Mouse (Mus musculus): ENCODE measurements around the gene Cdh18. TPM values are rescaled to one million over a fixed set of nuclear protein-coding genes. Genes with fewer than 3 reads are reported as not detected.
A peak's percentile ranks its signal among the peaks of the same experiment; 100 is the strongest.
"Not testable (repeated sequence)": the region's sequence is repeated elsewhere in the genome, so short reads cannot be mapped to it uniquely, and the experiment has no call there.

Cdh18 gene
- polyA plus RNA-seq, 1 experiment from 2014 or later = 0.79 TPM

GRCm38 (mm10) chr15:23035551-23036207, 486.9 kb downstream of the Cdh18 start:
- peak; percentile 45; the same call in 1 of the 2 replicates for ATAC-seq (ENCODE audit: low FRiP score, low TSS enrichment)
- H3K27ac ChIP-seq (replicated peaks) = no peak overlapping the region
- no peak for DNase-seq (ENCODE audit: low spot score)
- no peaks in the 10 kb centered on the region for H3K4me1 ChIP-seq (replicated peaks; ENCODE audit: control insufficient read depth, insufficient read depth)
- H3K4me2 ChIP-seq (replicated peaks; ENCODE audit: low read depth) = peak overlapping the region; percentile 60
- H3K9me3 ChIP-seq (ENCODE audit: control insufficient read depth, low read length) = no peaks in the 10 kb centered on the region
- no peaks in the 10 kb centered on the region for H3K27me3 ChIP-seq (ENCODE audit: control insufficient read depth, insufficient read depth, low read length)
- peak overlapping the region; percentile 41 for H3K9ac ChIP-seq (ENCODE audit: low read length)
- WGBS = 4% methylated on average over 14 of the region's 14 CpGs
- peak overlapping the region; percentile 36 for H3K4me3 ChIP-seq (ENCODE audit: low read depth, low read length)
- no peaks in the 10 kb centered on the region for H3K36me3 ChIP-seq (ENCODE audit: control insufficient read depth, insufficient read depth, low read length)
- TF ChIP-seq EP300 (optimal IDR thresholded peaks at IDR 0.05) (no peak), CTCF (IDR thresholded peaks at IDR 0.05; ENCODE audit: low read depth) (no peak)

- Histone ChIP-seq H3K9me3 (ENCODE audit: control insufficient read depth, low read length) (no peaks in the 10 kb centered on the region), H3K36me3 (ENCODE audit: control insufficient read depth, insufficient read depth, low read length) (no peaks in the 10 kb centered on the region), H3K4me2 (replicated peaks; ENCODE audit: low read depth) (peak overlapping the region; percentile 60), H3K4me1 (replicated peaks; ENCODE audit: control insufficient read depth, insufficient read depth) (no peaks in the 10 kb centered on the region), H3K9ac (ENCODE audit: low read length) (peak overlapping the region; percentile 41), H3K27ac (replicated peaks) (no peak overlapping the region), H3K27me3 (ENCODE audit: control insufficient read depth, insufficient read depth, low read length) (no peaks in the 10 kb centered on the region), H3K4me3 (ENCODE audit: low read depth, low read length) (peak overlapping the region; percentile 36)
- WGBS = 4% methylated on average over 23 of the region's 23 CpGs
- ATAC-seq (ENCODE audit: low FRiP score, low TSS enrichment) = peak; percentile 87
- TF ChIP-seq EP300 (optimal IDR thresholded peaks at IDR 0.05) (no peak), CTCF (IDR thresholded peaks at IDR 0.05; ENCODE audit: low read depth) (no peak)
- peak; percentile 52 for DNase-seq (ENCODE audit: low spot score)
Observed at GRCm38 (mm10) chr15:23036208-23037065, 487.6 kb downstream of the Cdh18 start.

- TF ChIP-seq CTCF (IDR thresholded peaks at IDR 0.05; ENCODE audit: low read depth) (no peak), EP300 (optimal IDR thresholded peaks at IDR 0.05) (no peak)
- Histone ChIP-seq H3K4me3 (ENCODE audit: low read depth, low read length) (no peak overlapping the region), H3K27ac (replicated peaks) (no peak overlapping the region), H3K4me2 (replicated peaks; ENCODE audit: low read depth) (no peak overlapping the region), H3K36me3 (ENCODE audit: control insufficient read depth, insufficient read depth, low read length) (no peaks in the 10 kb centered on the region), H3K9ac (ENCODE audit: low read length) (no peak overlapping the region), H3K9me3 (ENCODE audit: control insufficient read depth, low read length) (no peaks in the 10 kb centered on the region), H3K27me3 (ENCODE audit: control insufficient read depth, insufficient read depth, low read length) (no peaks in the 10 kb centered on the region), H3K4me1 (replicated peaks; ENCODE audit: control insufficient read depth, insufficient read depth) (no peaks in the 10 kb centered on the region)
- no peak for DNase-seq (ENCODE audit: low spot score)
- ATAC-seq (ENCODE audit: low FRiP score, low TSS enrichment) = no peak
Observed at GRCm38 (mm10) chr15:23037561-23037960, 488.7 kb downstream of the Cdh18 start.

- Histone ChIP-seq H3K4me3 (ENCODE audit: low read depth, low read length) (no peak overlapping the region), H3K4me1 (replicated peaks; ENCODE audit: control insufficient read depth, insufficient read depth) (no peaks in the 10 kb centered on the region), H3K4me2 (replicated peaks; ENCODE audit: low read depth) (no peak overlapping the region), H3K27ac (replicated peaks) (no peak overlapping the region), H3K36me3 (ENCODE audit: control insufficient read depth, insufficient read depth, low read length) (no peaks in the 10 kb centered on the region), H3K9me3 (ENCODE audit: control insufficient read depth, low read length) (no peaks in the 10 kb centered on the region), H3K9ac (ENCODE audit: low read length) (no peak overlapping the region), H3K27me3 (ENCODE audit: control insufficient read depth, insufficient read depth, low read length) (no peaks in the 10 kb centered on the region)
- ATAC-seq (ENCODE audit: low FRiP score, low TSS enrichment) (no peak), DNase-seq (ENCODE audit: low spot score) (no peak)
- WGBS = 75% methylated on average over 4 of the region's 4 CpGs
- TF ChIP-seq EP300 (optimal IDR thresholded peaks at IDR 0.05) (no peak), CTCF (IDR thresholded peaks at IDR 0.05; ENCODE audit: low read depth) (peak; percentile 22; the same call in 1 of the 2 replicates)
Observed at GRCm38 (mm10) chr15:23046127-23046785, 497.4 kb downstream of the Cdh18 start.

GRCm38 (mm10) chr15:23052006-23052405, 503.2 kb downstream of the Cdh18 start:
- Histone ChIP-seq H3K9ac (ENCODE audit: low read length) (no peak overlapping the region), H3K4me3 (ENCODE audit: low read depth, low read length) (no peak overlapping the region), H3K27me3 (ENCODE audit: control insufficient read depth, insufficient read depth, low read length) (no peaks in the 10 kb centered on the region), H3K27ac (replicated peaks) (no peak overlapping the region), H3K36me3 (ENCODE audit: control insufficient read depth, insufficient read depth, low read length) (no peaks in the 10 kb centered on the region), H3K9me3 (ENCODE audit: control insufficient read depth, low read length) (no peaks in the 10 kb centered on the region), H3K4me2 (replicated peaks; ENCODE audit: low read depth) (no peak overlapping the region), H3K4me1 (replicated peaks; ENCODE audit: control insufficient read depth, insufficient read depth) (no peaks in the 10 kb centered on the region)
- WGBS = 71% methylated on average over 2 of the region's 2 CpGs
- DNase-seq (ENCODE audit: low spot score) (no peak), ATAC-seq (ENCODE audit: low FRiP score, low TSS enrichment) (no peak)
- TF ChIP-seq CTCF (IDR thresholded peaks at IDR 0.05; ENCODE audit: low read depth) = no peak
- no peak for TF ChIP-seq EP300 (optimal IDR thresholded peaks at IDR 0.05)

GRCm38 (mm10) chr15:23085326-23085725, 536.5 kb downstream of the Cdh18 start:
- WGBS = 90% methylated on average over 1 of the region's 1 CpGs
- H3K27me3 ChIP-seq (ENCODE audit: control insufficient read depth, insufficient read depth, low read length); H3K4me2 ChIP-seq (replicated peaks; ENCODE audit: low read depth): not testable (repeated sequence)

More at GRCm38 (mm10) chr15:23085326-23085725, 536.5 kb downstream of the Cdh18 start:
- H3K27ac ChIP-seq (replicated peaks); H3K4me3 ChIP-seq (ENCODE audit: low read depth, low read length); H3K9me3 ChIP-seq (ENCODE audit: control insufficient read depth, low read length); ATAC-seq (ENCODE audit: low FRiP score, low TSS enrichment); H3K9ac ChIP-seq (ENCODE audit: low read length); H3K36me3 ChIP-seq (ENCODE audit: control insufficient read depth, insufficient read depth, low read length); DNase-seq (ENCODE audit: low spot score); H3K4me1 ChIP-seq (replicated peaks; ENCODE audit: control insufficient read depth, insufficient read depth): not testable (repeated sequence)
